Mouse (Mus musculus) lung, adult 2 months (tissue): ENCODE data around the gene Tnfrsf19.

Experiments
- CTCF ChIP-seq: fragments of 200-500 bp; IDR thresholded peaks from 2 replicates; pipeline ENCODE4 v1.5.1; 2011; ENCODE audit warnings: mild to moderate bottlenecking, low read length, control low read depth; ENCODE audit not compliant: insufficient read depth
- POLR2A ChIP-seq: fragments of 200-500 bp; IDR thresholded peaks from 2 replicates; pipeline ENCODE4 v1.6.1; 2011; ENCODE audit warnings: low read depth, mild to moderate bottlenecking, control low read depth, low read length, borderline replicate concordance; ENCODE audit errors: extremely low read depth

GRCm38 (mm10) chr14:60982126-60982525 is 64.2 kb downstream of the Tnfrsf19 start:
- TF ChIP-seq POLR2A (no peak), CTCF (no peak)
